In genomic region chr13:55213138-55213806, GRCm38 (mm10) we compare ENCODE assay signal across 8 mouse cellular contexts. TPM values are rescaled to one million over a fixed set of nuclear protein-coding genes. Genes with fewer than 3 reads are reported as not detected.
A peak's percentile ranks its signal among the peaks of the same experiment; 100 is the strongest.
DNase-seq lines count a peak whose midpoint lies in the region; ATAC-seq and TF ChIP-seq lines count a peak whose summit lies in the region.

No protein-coding gene starts in this region.

- peak overlapping the region; percentile 96 for H3K9ac ChIP-seq in hindbrain, embryonic 12.5 days
- H3K9ac ChIP-seq in midbrain, embryonic 12.5 days (replicated peaks): peak overlapping the region; percentile 98

- no peak for DNase-seq in kidney, adult 2 months
- DNase-seq in kidney, postnatal 10 days: no peak
- DNase-seq in right cerebral cortex, postnatal 14 days: no peak
- no peak for DNase-seq in adrenal gland, adult 18-20 months (ENCODE audit: low spot score in 2 of 2)
- DNase-seq in adrenal gland, postnatal 14 days: no peak

- no peak for ATAC-seq in hindbrain, embryonic 12.5 days (ENCODE audit: low FRiP score)
- no peak for ATAC-seq in midbrain, embryonic 12.5 days (ENCODE audit: low FRiP score, low read depth)

- peak overlapping the region; percentile 95 for H3K4me3 ChIP-seq in kidney, adult 2 months (ENCODE audit: insufficient read depth, low read depth, low read length)
- peak overlapping the region; percentile 94 for H3K4me3 ChIP-seq in bone marrow, adult 2 months (replicated peaks; ENCODE audit: control insufficient read depth, low read depth, low read length)
- H3K4me3 ChIP-seq in hindbrain, embryonic 12.5 days: peak overlapping the region; percentile 85
- H3K4me3 ChIP-seq in midbrain, embryonic 12.5 days: peak overlapping the region; percentile 90

- H3K4me1 ChIP-seq in kidney, adult 2 months (ENCODE audit: control insufficient read depth, insufficient read depth, low read length): peaks cover 16% of the 10 kb centered on the region
- peaks cover 6% of the 10 kb centered on the region for H3K4me1 ChIP-seq in bone marrow, adult 2 months (ENCODE audit: control insufficient read depth, insufficient read depth, low read length)
- peaks cover 55% of the 10 kb centered on the region for H3K4me1 ChIP-seq in hindbrain, embryonic 12.5 days
- H3K4me1 ChIP-seq in midbrain, embryonic 12.5 days: peaks cover 61% of the 10 kb centered on the region

- no peaks in the 10 kb centered on the region for H3K27me3 ChIP-seq in kidney, adult 2 months (replicated peaks; ENCODE audit: control insufficient read depth, insufficient read depth, low read length)
- H3K27me3 ChIP-seq in hindbrain, embryonic 12.5 days: no peaks in the 10 kb centered on the region
- peaks cover 3% of the 10 kb centered on the region; the same call in 1 of the 2 replicates for H3K27me3 ChIP-seq in midbrain, embryonic 12.5 days

- no peaks in the 10 kb centered on the region for H3K9me3 ChIP-seq in hindbrain, embryonic 12.5 days (replicated peaks)
- no peaks in the 10 kb centered on the region for H3K9me3 ChIP-seq in midbrain, embryonic 12.5 days

- TF ChIP-seq CTCF in kidney, adult 2 months (conservative IDR thresholded peaks at IDR 0.05; ENCODE audit: insufficient read depth, insufficient read length, low read depth, low read length): no peak
- no peak for TF ChIP-seq CTCF in bone marrow, adult 2 months (IDR thresholded peaks at IDR 0.05; ENCODE audit: control insufficient read depth, insufficient read depth, low read length)

- 46% methylated on average over 10 of the region's 10 CpGs for WGBS in kidney, adult 2 months
- 80% methylated on average over 10 of the region's 10 CpGs for WGBS in bone marrow, adult 2 months
- 61% methylated on average over 10 of the region's 10 CpGs for WGBS in hindbrain, embryonic 12.5 days
- WGBS in midbrain, embryonic 12.5 days: 59% methylated on average over 10 of the region's 10 CpGs

- H3K36me3 ChIP-seq in kidney, adult 2 months (ENCODE audit: control insufficient read depth, insufficient read depth, low read length): peaks cover 11% of the 10 kb centered on the region
- peaks cover 35% of the 10 kb centered on the region for H3K36me3 ChIP-seq in hindbrain, embryonic 12.5 days
- H3K36me3 ChIP-seq in midbrain, embryonic 12.5 days: peaks cover 31% of the 10 kb centered on the region

- H3K4me2 ChIP-seq in hindbrain, embryonic 12.5 days (replicated peaks): peak overlapping the region; percentile 80
- H3K4me2 ChIP-seq in midbrain, embryonic 12.5 days (replicated peaks): peak overlapping the region; percentile 77

- TF ChIP-seq POLR2A in kidney, adult 2 months (IDR thresholded peaks at IDR 0.05; ENCODE audit: low read depth, low read length): no peak
- TF ChIP-seq POLR2A in bone marrow, adult 2 months (IDR thresholded peaks at IDR 0.05; ENCODE audit: borderline replicate concordance, control insufficient read depth, low read depth, low read length): no peak

- H3K27ac ChIP-seq in kidney, adult 2 months (ENCODE audit: insufficient read depth, low read depth, low read length): peak overlapping the region; percentile 94
- peak overlapping the region; percentile 100 for H3K27ac ChIP-seq in bone marrow, adult 2 months (ENCODE audit: control insufficient read depth, insufficient read depth, low read depth, low read length, poor library complexity)
- H3K27ac ChIP-seq in hindbrain, embryonic 12.5 days: peak overlapping the region; percentile 99
- peak overlapping the region; percentile 99 for H3K27ac ChIP-seq in midbrain, embryonic 12.5 days (replicated peaks)

RNA-seq across cellular contexts. Expression of gene Nsd1, which starts 3.7 kb away (rescaled TPM):
- polyA plus RNA-seq in kidney, adult 2 months (2012; rRNA removed): 17.6 and 19.6 TPM in 2 replicates
- polyA plus RNA-seq in bone marrow, adult 2 months (2011; ENCODE audit: insufficient read depth, insufficient read length, low replicate concordance, missing spikeins): 20.1 and 45.9 TPM in 2 replicates
- 78.7 and 81.6 TPM in 2 replicates for polyA plus RNA-seq in hindbrain, embryonic 12.5 days (2016; fragmentation: Nextera tagmentation; extraction: Ambion mirVana)
- polyA plus RNA-seq in midbrain, embryonic 12.5 days (2016; fragmentation: Nextera tagmentation; extraction: Ambion mirVana): 81.7 and 83.6 TPM in 2 replicates
- 10 to 100 TPM; 76.4 to 82.4 TPM for total RNA-seq in adrenal gland, adult 18-20 months (2021)
- 120 and 132 TPM in 2 replicates for total RNA-seq in adrenal gland, postnatal 14 days (2021)
